23 mouse cellular contexts compared by ENCODE assay signal in the genomic region with DNA sequence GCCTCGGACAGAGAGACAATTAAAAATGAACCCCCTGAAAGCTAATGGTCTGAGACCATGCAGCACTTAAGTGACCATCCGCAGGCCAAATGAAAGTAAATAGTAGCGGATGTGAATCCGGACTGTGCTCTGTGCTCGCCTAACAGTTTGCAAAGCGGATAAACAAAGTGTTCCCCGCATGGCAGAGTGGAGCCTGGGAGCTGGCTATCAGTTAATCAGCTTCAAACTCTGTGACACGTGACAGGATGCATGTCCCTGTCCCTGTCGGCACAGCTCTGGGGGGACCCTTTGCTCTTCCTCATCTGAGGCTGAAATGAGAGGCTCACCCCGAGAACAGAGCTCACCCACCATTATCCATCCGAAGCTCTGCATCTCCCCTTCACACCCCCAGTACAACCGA. TPM values are rescaled to one million over a fixed set of nuclear protein-coding genes. Genes with fewer than 3 reads are reported as not detected.
DNase-seq lines count a peak whose midpoint lies in the region; ATAC-seq lines count a peak whose summit lies in the region.
"Had no signal": no experiment of that assay in that cellular context is flagged by ENCODE, and none has a peak within 500 bp of the region (broad histone marks: within the 10 kb centered on the region; RNA-seq: fewer than 3 reads in every experiment).

No protein-coding gene starts in this region.

- intact Hi-C loops in heart, postnatal 14 days (cut with DNase I): no loop called here

- ATAC-seq in lung, embryonic 15.5 days (ENCODE audit: borderline replicate concordance, extremely low read depth, low FRiP score, low TSS enrichment): peak; percentile 36; the same call in 1 of the 2 replicates
- no peak for ATAC-seq in megakaryocyte-erythroid progenitor cell, adult 5-6 weeks (replicated peaks; ENCODE audit: low FRiP score, low TSS enrichment, poor library complexity, severe bottlenecking)
- ATAC-seq: forebrain, embryonic 16.5 days; midbrain, embryonic 15.5 days had no signal

- H3K9me3 ChIP-seq in lung, embryonic 15.5 days: no peaks in the 10 kb centered on the region
- H3K9me3 ChIP-seq: midbrain, embryonic 15.5 days had no signal

- peaks cover 9% of the 10 kb centered on the region for H3K36me3 ChIP-seq in lung, embryonic 15.5 days
- H3K36me3 ChIP-seq: forebrain, embryonic 10.5 days; midbrain, embryonic 15.5 days had no signal

- peak; percentile 38 for DNase-seq in thymus, postnatal 25 days
- DNase-seq in thymus, adult 18-20 months: no peak
- DNase-seq in lung, postnatal 36 days: peak; percentile 73
- no peak for DNase-seq in testis, postnatal 14 days (ENCODE audit: low spot score)
- no peak for DNase-seq in heart, postnatal 14 days
- DNase-seq: adrenal gland, postnatal 10 days; B cell, adult 2 months; cerebellum, adult 18-20 months; cerebellum, postnatal 14 days; gastrocnemius, postnatal 14 days; heart, adult 11 months; kidney, adult 2 months; kidney, postnatal 10 days; retina, postnatal 1 day; right cerebral cortex, postnatal 25 days had no signal

- H3K4me1 ChIP-seq in lung, embryonic 15.5 days: peaks cover 46% of the 10 kb centered on the region
- H3K4me1 ChIP-seq: forebrain, embryonic 10.5 days; midbrain, embryonic 15.5 days had no signal

- WGBS in lung, embryonic 15.5 days: 41% methylated on average over 12 of the region's 12 CpGs

- H3K9ac ChIP-seq in lung, embryonic 15.5 days: no peak overlapping the region
- H3K9ac ChIP-seq: heart, embryonic 13.5 days; hindbrain, embryonic 12.5 days; midbrain, embryonic 15.5 days; neural tube, embryonic 13.5 days had no signal

- H3K27ac ChIP-seq in lung, embryonic 15.5 days: peak overlapping the region; percentile 54
- H3K27ac ChIP-seq: forebrain, embryonic 10.5 days; heart, embryonic 13.5 days; hindbrain, embryonic 12.5 days; midbrain, embryonic 15.5 days; neural tube, embryonic 13.5 days had no signal

- H3K4me2 ChIP-seq in lung, embryonic 15.5 days: no peak overlapping the region
- H3K4me2 ChIP-seq: heart, embryonic 13.5 days; hindbrain, embryonic 12.5 days; midbrain, embryonic 15.5 days; neural tube, embryonic 13.5 days had no signal

- no peak overlapping the region for H3K4me3 ChIP-seq in lung, embryonic 15.5 days
- H3K4me3 ChIP-seq: forebrain, embryonic 10.5 days; heart, embryonic 13.5 days; hindbrain, embryonic 12.5 days; midbrain, embryonic 15.5 days; neural tube, embryonic 13.5 days had no signal

- no peaks in the 10 kb centered on the region for H3K27me3 ChIP-seq in lung, embryonic 15.5 days
- H3K27me3 ChIP-seq: hindbrain, embryonic 12.5 days; midbrain, embryonic 15.5 days; neural tube, embryonic 13.5 days had no signal

RNA-seq across cellular contexts. Expression of a gene that starts 49.2 kb away (rescaled TPM):
- 35.1 and 36.6 TPM in 2 replicates for polyA plus RNA-seq in lung, embryonic 15.5 days (2015; fragmentation: Nextera tagmentation; extraction: Ambion mirVana)
- 152 and 177 TPM in 2 replicates for total RNA-seq in megakaryocyte-erythroid progenitor cell, adult 5-6 weeks (2014; fragmentation: Nextera tagmentation)
- 119 and 210 TPM in 2 replicates for total RNA-seq in megakaryocyte-erythroid progenitor cell, adult 5-6 weeks (2017)
- 10 to 100 TPM; 10.1 to 14.9 TPM for total RNA-seq in heart, postnatal 14 days (2021)

Comparison
In these comparisons a context has a peak if more than half of its experiments do, and no peak if none do; other contexts are left out.
1. DNase-seq: peak in thymus, postnatal 25 days (single experiment) and lung, postnatal 36 days (single experiment); none in thymus, adult 18-20 months (0 of 2), testis, postnatal 14 days (single experiment) and heart, postnatal 14 days (0 of 2).
2. RNA of a gene that starts 49.2 kb away (total RNA-seq): 119 to 210 TPM in megakaryocyte-erythroid progenitor cell, adult 5-6 weeks; 10.1 to 14.9 TPM in heart, postnatal 14 days; every median in the first group is over 4 times any median in the second.